Mouse (Mus musculus) stomach, postnatal 0 days (tissue): ENCODE measurements at regions not wholly inside any gene's neighbourhood (a gene's known extent, or its start where the extent isn't known, plus 50 kb on each side); places are given as distances from the start of the nearest gene placed in this dataset.

Experiments used
- CTCF ChIP-seq: IDR thresholded peaks from 2 replicates; pipeline ENCODE4 v1.5.1; 2016; ENCODE audit warnings: antibody characterized with exemption, low read depth, mild to moderate bottlenecking, moderate library complexity
- EP300 ChIP-seq: optimal IDR thresholded peaks from 2 replicates; pipeline ENCODE3; 2016; ENCODE audit warnings: antibody characterized with exemption

GRCm38 (mm10) chr2:43254709-43255108 lies 300.4 kb upstream of the Kynu start:
- TF ChIP-seq CTCF: no peak
- no peak for TF ChIP-seq EP300
